Comparison of ENCODE assay signal across 7 mouse cellular contexts in genomic region chr11:49876948-49877817, GRCm38 (mm10). TPM values are rescaled to one million over a fixed set of nuclear protein-coding genes. Genes with fewer than 3 reads are reported as not detected.
A peak's percentile ranks its signal among the peaks of the same experiment; 100 is the strongest.
DNase-seq lines count a peak whose midpoint lies in the region; ATAC-seq lines count a peak whose summit lies in the region.

No protein-coding gene starts in this region.

- H3K9me3 ChIP-seq in midbrain, embryonic 15.5 days, result no peaks in the 10 kb centered on the region
- no peaks in the 10 kb centered on the region for H3K9me3 ChIP-seq in midbrain, embryonic 11.5 days (ENCODE audit: control insufficient read depth, low read length)
- H3K9me3 ChIP-seq in heart, embryonic 15.5 days (replicated peaks), result no peaks in the 10 kb centered on the region

- WGBS in midbrain, embryonic 15.5 days, result 84% methylated on average over 8 of the region's 8 CpGs
- WGBS in midbrain, embryonic 11.5 days, result 95% methylated on average over 8 of the region's 8 CpGs
- 51% methylated on average over 8 of the region's 8 CpGs for WGBS in heart, embryonic 15.5 days

- H3K27me3 ChIP-seq in midbrain, embryonic 15.5 days (replicated peaks), result no peaks in the 10 kb centered on the region
- no peaks in the 10 kb centered on the region for H3K27me3 ChIP-seq in midbrain, embryonic 11.5 days (ENCODE audit: control insufficient read depth, insufficient read depth, low read length)
- H3K27me3 ChIP-seq in heart, embryonic 15.5 days, result no peaks in the 10 kb centered on the region

- H3K36me3 ChIP-seq in midbrain, embryonic 15.5 days (replicated peaks), result peaks cover 20% of the 10 kb centered on the region; the same call in 1 of the 2 replicates
- H3K36me3 ChIP-seq in midbrain, embryonic 11.5 days (ENCODE audit: control insufficient read depth, insufficient read depth, low read length), result 0 out of 2 replicates have a peak, but pooled peaks cover 2% of the 10 kb centered on the region
- peaks cover 28% of the 10 kb centered on the region for H3K36me3 ChIP-seq in heart, embryonic 15.5 days

- H3K4me3 ChIP-seq in midbrain, embryonic 15.5 days, result no peak overlapping the region
- no peak overlapping the region for H3K4me3 ChIP-seq in midbrain, embryonic 11.5 days (ENCODE audit: low read depth, low read length)
- no peak overlapping the region for H3K4me3 ChIP-seq in heart, embryonic 15.5 days

- H3K4me2 ChIP-seq in midbrain, embryonic 15.5 days, result no peak overlapping the region
- no peak overlapping the region for H3K4me2 ChIP-seq in midbrain, embryonic 11.5 days
- H3K4me2 ChIP-seq in heart, embryonic 15.5 days, result no peak overlapping the region

- ATAC-seq in midbrain, embryonic 15.5 days (replicated peaks), result 0 out of 2 replicates have a peak, but pooled peaks have one; percentile 30
- no peak for ATAC-seq in midbrain, embryonic 11.5 days (ENCODE audit: low FRiP score)
- peak; percentile 84 for ATAC-seq in heart, embryonic 15.5 days (replicated peaks; ENCODE audit: insufficient number of reproducible peaks, insufficient read depth, low FRiP score, low read depth)

- H3K27ac ChIP-seq in midbrain, embryonic 15.5 days, result 0 out of 2 replicates have a peak overlapping the region, but pooled peaks have one; percentile 11
- no peak overlapping the region for H3K27ac ChIP-seq in midbrain, embryonic 11.5 days (ENCODE audit: low read depth, low read length)
- peak overlapping the region; percentile 77 for H3K27ac ChIP-seq in heart, embryonic 15.5 days

- no peak for DNase-seq in midbrain, embryonic 11.5 days (ENCODE audit: low spot score, missing footprints)
- peak; percentile 88 to 90 for DNase-seq in cerebellum, postnatal 10 days
- DNase-seq in mesoderm, embryonic 11.5 days (ENCODE audit: low read depth, low spot score), result peak; percentile 28
- no peak for DNase-seq in ovary, adult 18-20 months (ENCODE audit: low spot score)
- no peak for DNase-seq in spleen, postnatal 4 days (ENCODE audit: low spot score in 2 of 2)

- no peaks in the 10 kb centered on the region for H3K4me1 ChIP-seq in midbrain, embryonic 15.5 days
- H3K4me1 ChIP-seq in midbrain, embryonic 11.5 days (ENCODE audit: control insufficient read depth, insufficient read depth, low read length), result no peaks in the 10 kb centered on the region
- H3K4me1 ChIP-seq in heart, embryonic 15.5 days (replicated peaks), result peaks cover 29% of the 10 kb centered on the region

- no peak overlapping the region; the same call in 1 of the 2 replicates for H3K9ac ChIP-seq in midbrain, embryonic 15.5 days
- H3K9ac ChIP-seq in midbrain, embryonic 11.5 days (ENCODE audit: low read length), result no peak overlapping the region
- H3K9ac ChIP-seq in heart, embryonic 15.5 days, result no peak overlapping the region

RNA-seq across cellular contexts. Expression of gene Rasgef1c, which starts 24.5 kb away (rescaled TPM):
- 28.0 and 29.8 TPM in 2 replicates for polyA plus RNA-seq in midbrain, embryonic 15.5 days (2015; fragmentation: Nextera tagmentation; extraction: Ambion mirVana)
- 0.55 and 0.92 TPM in 2 replicates for polyA plus RNA-seq in midbrain, embryonic 11.5 days (2014; fragmentation: Nextera tagmentation; extraction: Ambion mirVana)
- 0.05 and 0.28 TPM in 2 replicates for polyA plus RNA-seq in heart, embryonic 15.5 days (2015; fragmentation: Nextera tagmentation; extraction: Ambion mirVana)

RNA-seq across cellular contexts. Expression of gene Mapk9, which starts 30.6 kb away (rescaled TPM):
- polyA plus RNA-seq in midbrain, embryonic 15.5 days (2015; fragmentation: Nextera tagmentation; extraction: Ambion mirVana), result 63.3 and 68.7 TPM in 2 replicates
- 41.2 and 44.1 TPM in 2 replicates for polyA plus RNA-seq in midbrain, embryonic 11.5 days (2014; fragmentation: Nextera tagmentation; extraction: Ambion mirVana)
- 31.1 and 33.0 TPM in 2 replicates for polyA plus RNA-seq in heart, embryonic 15.5 days (2015; fragmentation: Nextera tagmentation; extraction: Ambion mirVana)

Comparison
In these comparisons a context has a peak if more than half of its experiments do, and no peak if none do; other contexts are left out.
1. RNA of gene Rasgef1c, which starts 24.5 kb away (polyA plus RNA-seq): 28.0 to 29.8 TPM in midbrain, embryonic 15.5 days; 0.55 to 0.92 TPM in midbrain, embryonic 11.5 days and 0.05 to 0.28 TPM in heart, embryonic 15.5 days; every median in the first group is over 10 times any median in the second.
2. DNase-seq: peak in cerebellum, postnatal 10 days (2 of 2) and mesoderm, embryonic 11.5 days (single experiment); none in midbrain, embryonic 11.5 days (single experiment), ovary, adult 18-20 months (single experiment) and spleen, postnatal 4 days (0 of 2).